Mouse (Mus musculus) c-Kit-positive CD71-positive TER-119-negative erythroid progenitor cells, embryonic 14.5 days (primary cell): ENCODE data around the gene Nek8.

Source experiments
- DNase-seq: peaks from one replicate; pipeline ENCODE4 v3.0.0-alpha.2; 2013; ENCODE audit warnings: low read depth

Nek8 gene

DNA sequence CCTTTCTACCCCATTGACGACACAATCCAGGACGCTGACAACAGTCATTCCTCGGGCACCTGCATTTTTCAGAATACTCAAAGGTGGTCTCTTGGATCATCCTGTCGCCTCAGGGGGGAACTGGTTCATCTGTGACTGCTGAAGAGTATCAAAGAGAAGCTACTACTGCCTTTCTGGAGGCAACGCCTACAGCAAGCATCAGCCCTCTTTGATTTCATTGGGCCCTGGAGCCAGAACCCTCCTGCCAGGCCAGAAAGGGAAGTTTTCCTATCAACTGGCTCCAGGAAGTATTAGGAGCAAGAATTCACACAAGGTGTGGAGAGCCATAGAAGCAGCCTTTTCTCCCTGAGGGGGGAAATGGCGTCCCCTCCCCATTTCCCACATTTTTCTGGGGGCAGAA lies 9.8 kb downstream of the Nek8 start:
- DNase-seq, result no peak

DNA sequence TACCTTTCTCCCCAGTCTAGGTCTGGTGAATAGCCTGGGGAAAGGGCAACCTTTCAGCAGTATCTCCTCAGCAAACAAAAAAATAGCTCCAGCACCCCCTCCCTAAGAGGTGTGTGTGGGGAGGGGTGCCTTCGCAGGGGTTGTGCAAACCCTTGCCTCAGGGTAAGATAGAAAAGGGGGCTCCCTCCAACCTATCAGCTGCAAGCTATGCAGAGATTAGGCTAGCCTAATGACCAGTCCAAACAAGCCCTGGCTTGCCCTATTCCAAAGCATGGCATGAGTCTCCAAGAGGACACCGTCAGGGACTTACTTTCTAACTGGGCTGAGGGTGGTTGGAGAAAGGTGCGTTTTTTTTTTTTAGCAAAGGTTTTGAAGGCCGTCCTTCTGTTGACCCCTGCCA lies 10.3 kb downstream of the Nek8 start:
- no peak for DNase-seq

DNA sequence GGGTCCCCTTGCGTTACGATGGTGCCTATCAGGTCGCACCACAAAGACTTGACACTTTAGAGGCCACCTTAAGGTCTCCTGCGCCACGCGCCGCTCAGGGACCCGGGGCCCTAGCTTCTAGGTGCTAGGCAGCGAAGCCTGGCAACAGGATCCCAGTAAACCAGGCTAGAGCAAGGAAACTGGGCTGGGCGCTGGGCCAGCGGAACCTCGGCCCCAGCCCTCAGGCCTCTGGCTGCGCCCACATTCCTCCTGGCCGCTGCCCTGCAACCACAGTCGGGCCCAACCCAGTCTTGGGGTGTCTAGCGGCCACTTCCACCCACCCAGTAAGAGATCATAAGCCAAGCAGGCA lies 10.7 kb downstream of the Nek8 start:
- no peak for DNase-seq

DNA sequence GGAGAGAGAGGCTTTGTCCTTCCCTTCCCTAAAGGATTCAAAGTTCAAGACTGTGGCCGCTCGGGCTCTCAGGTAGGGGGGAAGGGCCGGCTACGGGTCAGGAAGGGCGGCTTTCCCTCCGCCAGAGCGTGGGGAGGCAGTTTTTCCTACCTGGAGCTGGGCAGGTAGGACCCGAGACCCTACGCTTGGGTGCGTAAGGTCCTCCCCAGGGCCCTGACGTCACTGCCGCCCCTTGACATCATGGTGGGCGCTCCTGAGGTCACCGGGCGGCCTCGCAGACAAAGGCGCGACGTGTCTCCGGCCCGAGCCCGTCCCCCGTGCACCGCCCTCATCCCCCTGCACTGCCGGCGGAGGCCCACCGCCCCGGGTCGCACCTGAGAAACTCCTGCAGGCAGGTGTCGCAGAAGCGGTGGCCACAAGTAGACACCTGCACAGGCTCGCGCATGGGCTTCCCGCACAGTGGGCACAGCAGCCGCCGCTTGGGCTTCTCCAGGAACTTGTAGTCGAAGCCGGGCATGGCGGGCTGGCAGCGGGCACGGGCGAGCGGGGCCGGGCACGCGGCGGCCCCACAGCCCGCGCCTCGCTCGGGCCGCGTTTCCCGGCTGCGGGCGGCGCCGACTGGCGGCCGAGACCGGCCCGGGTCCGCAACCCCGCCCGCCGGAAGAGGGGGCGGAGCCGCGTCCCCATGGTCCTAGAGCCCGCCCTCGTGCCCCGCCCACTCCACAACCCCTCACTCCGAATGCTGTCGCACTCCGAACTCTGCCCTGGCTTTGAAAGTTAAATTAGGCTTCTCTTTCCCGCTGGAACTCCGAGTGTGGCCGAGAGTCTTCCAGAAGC lies 11.3 kb downstream of the Nek8 start, which contains the start of gene Traf4:
Gene Traf4, minus strand, starts transcription at position 666 of the 837 bp plus-strand sequence.
- peak; percentile 74 for DNase-seq

DNA sequence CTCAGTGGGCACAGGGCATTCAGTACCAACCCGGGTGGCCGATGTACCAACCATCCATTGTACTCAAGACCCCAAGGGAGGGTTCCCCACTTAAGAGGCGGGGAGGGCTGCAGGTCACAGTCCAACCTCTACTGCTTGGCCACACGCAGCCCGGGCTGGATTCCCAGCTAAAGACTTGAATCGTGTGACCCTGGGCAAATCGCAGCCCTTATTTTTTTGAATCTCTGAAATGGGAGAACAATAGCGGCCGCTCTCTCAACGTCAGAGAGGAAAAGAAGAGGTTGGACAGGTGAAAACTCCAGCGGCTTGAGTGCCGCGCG lies 11.9 kb downstream of the Nek8 start:
- DNase-seq, result no peak

DNA sequence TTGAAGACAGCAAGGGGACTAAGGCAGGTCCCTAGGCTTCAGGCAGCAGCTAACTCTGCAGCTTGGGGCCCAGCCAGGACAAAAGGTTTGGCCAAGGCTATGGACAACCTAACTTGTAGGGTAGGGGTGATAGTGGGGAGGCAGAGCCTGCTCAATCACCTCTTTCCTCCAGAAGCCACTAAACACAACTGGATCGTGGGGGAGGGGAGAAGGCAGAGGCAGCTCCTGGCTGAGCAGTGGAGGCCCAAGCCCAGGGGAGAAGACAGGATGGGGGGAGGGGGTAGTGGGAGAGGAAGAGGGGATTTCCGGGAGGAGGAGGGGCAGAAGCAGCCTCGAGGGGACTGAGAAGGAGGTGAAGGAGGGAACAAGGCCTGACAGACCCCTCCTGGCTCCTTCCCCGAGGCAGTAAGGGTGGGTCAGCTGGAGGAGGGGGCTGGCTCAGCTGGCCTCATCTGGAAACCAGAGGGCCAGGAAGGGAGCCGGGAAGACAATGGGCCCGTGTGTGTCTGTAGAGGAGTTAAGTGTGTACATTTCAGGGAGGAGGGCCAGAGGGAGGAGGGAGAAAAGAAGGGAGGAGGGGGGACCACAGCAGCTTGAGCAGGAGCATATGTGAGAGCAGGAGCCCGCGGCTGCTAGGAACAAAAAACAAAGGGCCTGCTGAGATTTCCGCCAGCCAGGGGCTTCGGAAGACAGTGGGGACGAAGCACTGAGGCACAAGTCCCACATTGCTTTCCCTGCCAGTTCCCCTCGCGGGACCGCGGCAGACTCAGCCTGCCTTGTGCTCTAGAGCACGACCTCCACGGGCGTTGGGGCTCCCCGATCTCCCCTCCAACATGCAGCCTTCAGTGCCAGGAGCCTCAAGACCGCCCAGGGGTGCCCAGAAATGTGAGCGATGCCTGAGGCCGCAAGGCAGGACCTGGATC lies 12.5 kb downstream of the Nek8 start:
- DNase-seq, result no peak

DNA sequence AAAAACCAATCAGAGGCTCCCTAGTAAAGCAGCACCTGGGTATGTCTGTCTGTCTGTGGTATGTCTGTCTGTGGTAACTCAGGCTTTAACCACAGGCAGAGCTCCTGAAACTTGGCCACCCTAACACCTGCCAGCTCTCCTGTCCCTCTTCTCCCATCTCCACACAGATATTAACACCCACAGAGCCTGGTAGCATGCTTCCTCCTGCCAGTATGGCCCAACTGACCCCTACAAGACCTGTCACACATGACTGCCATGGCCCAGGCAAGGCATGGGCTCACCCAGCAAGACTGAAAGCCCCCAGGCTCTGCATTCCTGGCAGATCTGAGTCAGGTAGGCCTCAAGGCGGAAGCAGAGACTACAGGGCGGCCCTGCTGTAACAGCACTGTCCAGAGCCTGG lies 13.4 kb downstream of the Nek8 start:
- no peak for DNase-seq

DNA sequence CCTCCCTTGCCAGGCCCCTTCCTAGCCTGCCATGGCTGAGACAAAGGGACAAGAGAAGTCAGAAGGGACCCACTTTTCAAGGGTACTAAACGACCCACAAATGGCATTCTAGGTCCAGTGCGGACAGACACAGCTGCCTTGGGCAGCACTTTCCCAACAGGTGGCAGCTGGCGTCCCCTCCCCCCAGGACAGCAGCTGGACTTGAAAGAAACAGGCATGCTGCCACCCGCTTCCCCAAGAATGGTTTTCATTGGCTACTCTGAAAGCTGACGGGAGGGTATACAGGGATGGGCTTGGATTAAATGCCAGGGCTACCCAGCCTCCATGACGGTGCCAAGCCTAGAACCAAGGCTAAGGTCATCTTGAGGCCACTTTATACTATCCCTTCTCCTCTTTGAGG lies 14.0 kb downstream of the Nek8 start:
- DNase-seq, result no peak

DNA sequence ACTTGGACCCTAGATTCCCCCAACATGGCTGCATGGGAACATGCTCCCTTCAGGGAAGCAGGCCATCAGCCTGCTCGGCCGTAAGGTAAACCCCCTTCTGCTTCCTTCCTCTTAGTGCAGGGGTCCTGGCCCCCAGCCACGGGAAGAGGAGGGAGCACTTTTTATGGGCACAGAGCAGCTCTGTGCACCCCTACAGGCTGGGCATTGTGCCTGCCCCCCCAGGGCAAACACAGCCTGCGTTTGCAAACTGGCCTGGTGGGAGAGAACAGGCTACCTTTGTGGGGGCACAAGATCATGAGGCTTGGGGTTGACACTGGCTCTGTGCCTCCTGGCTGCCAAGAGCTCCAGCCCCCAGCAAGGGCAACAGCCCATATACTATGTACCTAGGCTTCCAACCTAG lies 14.5 kb downstream of the Nek8 start:
- DNase-seq, result no peak

DNA sequence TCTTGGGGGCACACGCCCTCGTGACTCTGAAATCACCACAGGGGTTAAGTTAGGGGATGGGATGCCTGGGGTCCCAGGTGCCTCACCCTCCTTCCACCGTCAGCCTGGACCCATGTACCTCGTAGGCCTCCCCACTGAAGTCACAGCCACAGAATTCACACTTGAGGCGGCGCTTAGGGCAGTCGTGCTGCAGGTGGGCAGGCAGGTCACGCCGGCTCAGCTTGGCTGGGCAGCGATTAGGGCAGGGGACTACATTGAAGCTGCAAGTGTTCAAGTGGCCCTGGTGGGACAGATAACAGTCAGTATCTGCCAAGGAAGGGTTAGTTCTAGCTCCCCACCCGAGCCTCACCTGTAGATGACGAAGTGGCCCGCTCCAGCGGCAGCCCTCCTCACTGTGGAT lies 15.3 kb downstream of the Nek8 start:
- no peak for DNase-seq

DNA sequence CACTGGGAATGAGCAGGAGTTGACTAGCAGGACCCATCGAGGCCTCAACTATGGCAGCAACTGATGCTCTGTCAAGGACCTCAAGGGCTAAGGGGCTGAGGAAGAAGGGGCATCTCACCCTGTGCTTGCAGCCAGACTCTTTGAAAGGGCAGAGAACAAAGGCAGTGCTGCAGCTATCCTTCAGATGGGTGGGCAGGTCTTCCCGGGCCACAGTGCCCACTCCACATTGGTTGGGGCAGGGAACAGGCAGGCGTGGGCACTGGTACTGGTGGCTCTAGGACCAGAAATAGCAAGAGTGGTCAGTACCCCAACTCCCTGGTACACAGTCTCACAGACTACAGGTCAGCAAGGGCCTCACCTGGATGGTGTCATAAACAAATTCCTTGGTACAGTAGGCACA lies 15.8 kb downstream of the Nek8 start:
- DNase-seq, result no peak

DNA sequence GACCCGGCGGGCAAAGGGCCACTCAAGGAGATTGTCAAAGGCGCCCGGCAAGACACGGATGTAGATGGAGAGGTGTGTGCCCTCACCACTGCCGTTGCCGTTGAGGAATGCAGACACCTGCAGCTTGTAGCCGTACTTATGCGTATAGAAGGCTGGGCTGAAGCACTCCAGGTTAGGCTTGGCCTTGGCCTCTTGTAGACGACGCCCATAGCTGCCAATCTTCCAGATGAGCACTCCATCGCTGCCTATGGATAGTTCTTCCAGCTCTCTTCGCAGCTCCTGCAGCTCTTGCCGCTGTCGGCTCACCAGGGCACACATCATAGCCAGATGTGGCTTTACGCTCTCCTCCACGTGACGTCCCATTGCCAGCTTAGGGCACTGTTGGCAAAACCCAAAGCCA lies 16.3 kb downstream of the Nek8 start:
- DNase-seq, result no peak

DNA sequence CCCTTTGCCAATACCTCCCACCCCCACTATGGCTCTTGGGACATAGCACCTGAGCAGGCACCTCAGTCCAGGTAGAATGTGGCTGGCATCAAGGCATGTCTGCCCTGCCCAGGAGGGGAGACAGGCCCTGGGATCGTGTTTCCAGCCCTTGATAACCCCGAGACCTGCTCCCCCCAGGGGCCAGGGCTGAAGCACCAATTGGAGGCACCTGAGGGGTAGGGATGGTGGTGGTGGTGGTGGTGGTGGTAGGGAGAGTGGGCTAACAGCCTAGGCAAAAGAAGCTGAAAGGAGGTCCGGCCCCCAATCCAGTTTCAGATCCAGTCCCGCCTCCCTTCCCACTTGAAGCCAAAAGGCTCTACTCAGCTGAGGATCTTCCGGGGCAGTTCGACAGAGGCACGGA lies 16.9 kb downstream of the Nek8 start:
- DNase-seq, result no peak

DNA sequence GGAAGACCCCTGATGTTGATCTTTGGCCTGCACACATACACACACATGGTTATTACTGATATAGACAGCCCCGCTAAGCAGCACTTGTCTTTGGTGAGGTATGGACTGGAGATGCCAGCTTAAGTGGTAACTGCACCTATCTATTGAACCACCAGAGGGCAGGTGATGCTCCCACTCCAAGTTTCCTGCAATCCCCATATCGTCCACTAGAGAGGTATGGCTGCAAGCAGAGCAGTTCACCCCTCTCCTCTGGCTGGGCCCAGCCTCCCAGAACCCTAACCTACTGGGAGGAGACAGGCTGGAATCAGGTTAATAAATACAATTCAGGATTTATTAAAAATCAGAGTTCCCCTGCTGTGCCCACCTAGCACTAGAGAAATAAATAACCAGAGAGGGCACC lies 17.4 kb downstream of the Nek8 start:
- peak; percentile 86 for DNase-seq

DNA sequence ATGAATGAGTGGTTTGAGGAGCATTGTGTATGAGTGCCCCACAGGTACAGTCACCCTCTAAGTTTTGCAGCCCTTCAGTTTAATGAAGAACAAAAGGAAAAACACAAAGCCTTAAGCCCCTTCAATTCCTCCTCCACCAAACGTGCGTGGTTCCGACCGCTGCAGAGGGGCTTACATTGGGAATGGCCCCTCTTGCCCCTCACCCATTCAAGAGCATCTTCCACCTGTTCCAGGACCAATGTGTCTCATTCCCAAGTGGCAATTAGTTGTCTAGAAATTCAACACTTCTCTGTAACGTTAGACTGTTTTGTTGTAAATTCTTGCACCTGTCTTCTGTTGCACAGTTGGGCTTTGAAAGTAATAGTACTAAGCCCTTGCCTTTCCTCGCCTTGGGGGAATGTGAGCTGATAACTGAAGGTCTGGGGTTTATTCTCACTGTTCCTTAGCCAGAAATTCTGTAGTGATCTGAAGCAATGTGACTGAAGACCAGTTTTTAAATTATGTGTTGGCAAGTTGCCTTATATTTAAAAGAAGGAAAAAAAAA lies 20.2 kb downstream of the Nek8 start:
- DNase-seq, result no peak

DNA sequence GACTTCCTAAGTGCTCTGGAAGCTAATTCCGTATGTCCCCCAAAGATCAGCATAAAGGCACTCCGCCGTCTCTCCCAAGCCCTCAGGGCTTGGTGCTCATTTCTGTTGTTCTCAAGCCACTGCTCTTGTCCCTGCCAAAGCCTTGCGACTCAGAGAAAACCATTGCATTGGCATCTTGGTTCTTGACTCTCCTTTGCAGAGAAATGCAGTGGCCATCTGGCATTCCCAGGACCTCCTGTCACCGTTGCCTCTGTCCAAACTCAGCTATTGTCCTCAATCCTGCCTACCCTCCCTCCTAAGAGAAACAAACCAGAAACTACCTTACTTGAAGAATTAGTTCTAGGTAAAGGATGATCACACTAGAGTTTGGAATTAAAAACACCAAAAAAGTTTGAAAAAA lies 20.8 kb downstream of the Nek8 start:
- DNase-seq, result no peak

DNA sequence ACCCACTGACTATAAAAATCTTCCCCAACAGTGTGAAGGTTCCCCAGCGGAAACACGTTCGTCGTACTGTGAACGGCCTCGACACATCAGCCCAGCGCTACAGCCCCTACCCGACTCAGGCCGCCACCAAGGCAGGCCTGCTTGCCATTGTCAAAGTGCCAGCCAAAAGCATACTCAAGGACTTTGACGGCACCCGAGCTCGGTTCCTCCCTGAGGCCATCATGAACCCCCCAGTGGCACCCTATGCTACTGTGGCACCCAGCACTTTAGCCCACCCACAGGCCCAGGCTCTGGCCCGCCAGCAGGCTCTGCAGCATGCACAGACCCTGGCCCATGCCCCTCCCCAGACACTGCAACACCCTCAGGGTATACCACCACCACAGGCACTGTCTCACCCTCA lies 22.7 kb downstream of the Nek8 start:
- no peak for DNase-seq

DNA sequence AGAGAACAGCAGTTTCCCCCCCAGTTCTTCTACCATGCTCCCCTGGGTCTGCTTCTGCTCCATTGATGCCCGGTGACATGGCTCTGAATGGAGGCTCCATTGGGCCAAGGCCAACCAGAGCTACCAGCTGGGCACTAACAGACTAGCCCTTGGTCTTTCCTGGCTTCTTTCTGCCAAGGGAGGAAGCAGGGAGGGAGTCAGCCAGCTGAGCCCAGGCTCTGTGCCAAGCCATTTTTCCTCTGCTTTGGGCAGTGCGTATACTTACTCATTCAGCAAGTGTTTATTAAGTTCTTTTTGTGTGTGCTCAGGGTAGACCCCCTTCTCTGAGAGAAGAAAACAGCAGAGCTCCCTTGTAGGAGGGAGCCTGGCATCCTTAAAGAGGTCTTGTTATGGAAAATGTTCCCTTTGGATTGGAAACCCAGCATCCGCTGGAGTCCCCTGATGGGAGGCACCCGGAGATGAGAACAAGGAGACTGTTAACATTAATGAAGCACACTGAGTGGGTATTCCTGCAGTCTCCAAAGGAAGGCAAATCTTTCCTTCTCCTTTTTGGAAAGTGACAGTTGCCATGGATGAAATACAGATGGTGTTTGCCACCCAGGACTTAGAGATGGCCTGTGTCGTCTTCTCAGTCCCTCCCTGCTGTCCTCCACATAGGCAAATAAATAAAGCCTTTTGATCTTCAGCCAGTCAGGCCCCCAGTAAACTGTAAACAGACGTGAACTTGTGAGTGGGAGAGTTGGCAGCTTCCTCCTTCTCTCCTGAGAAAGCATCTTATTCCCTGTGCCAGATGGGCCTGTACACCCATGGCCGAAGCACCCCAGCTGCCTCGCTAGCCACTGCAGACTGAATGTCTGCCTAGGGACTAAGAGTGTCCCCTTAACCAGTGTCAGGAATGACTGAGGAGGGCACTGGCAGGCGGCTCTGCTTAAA lies 23.9 kb downstream of the Nek8 start:
- DNase-seq, result no peak

DNA sequence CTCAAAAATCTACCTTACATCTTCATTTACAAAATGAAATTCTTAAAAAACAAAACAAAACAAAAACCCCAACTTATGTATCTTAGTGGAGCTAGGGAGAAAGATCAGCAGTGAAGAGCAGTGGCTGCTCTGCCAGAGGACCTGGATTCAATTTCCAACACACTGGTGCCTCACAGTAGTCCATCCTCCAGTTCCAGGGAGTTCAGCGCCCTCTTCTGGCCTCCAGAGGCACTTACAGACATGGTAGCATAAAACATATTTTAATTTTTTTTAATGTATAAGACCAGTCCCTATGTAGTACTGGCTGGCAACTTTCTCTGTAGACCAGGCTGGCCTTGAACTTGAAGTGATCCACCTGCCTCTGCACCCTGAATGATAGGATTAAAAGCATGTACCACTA lies 25.3 kb downstream of the Nek8 start:
- peak; percentile 61 for DNase-seq

DNA sequence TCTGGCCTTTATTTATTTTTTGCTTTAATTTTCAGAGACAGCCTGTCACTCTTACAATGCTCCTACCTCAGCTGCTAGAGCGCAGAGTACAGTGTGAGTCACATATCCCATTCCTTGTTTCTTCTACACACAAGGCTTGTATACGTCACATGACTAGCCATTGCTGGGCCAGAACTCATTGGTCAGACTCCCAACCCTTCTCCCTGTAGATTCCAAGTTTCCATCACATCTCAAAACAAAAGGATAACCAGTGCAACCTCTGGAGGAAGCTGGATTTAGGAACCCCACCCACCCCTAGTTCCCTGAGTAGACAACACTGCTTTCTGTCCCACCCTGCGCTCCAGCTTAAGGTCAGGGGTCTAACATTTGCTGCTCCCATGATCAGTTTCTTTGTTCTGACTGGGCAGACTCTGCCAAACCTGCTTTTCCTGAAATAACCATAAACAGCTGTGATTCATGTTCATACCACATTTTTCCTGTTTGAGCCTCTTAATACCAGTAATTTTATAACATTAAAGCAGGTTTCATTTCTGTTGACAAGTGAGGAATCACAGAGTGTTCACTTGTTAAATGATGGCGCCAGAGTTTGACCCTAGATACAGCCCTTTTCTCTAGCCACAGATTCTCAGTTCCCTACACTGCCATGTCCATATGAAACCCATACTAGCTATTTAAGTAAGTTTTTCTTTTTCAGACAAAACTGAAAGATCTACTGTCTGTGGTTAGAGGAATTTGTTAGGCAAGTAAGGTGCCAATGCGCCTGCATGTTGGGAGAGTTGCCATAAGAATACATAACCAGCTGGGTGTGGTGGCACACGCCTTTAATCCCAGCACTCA lies 29.6 kb downstream of the Nek8 start:
- no peak for DNase-seq

DNA sequence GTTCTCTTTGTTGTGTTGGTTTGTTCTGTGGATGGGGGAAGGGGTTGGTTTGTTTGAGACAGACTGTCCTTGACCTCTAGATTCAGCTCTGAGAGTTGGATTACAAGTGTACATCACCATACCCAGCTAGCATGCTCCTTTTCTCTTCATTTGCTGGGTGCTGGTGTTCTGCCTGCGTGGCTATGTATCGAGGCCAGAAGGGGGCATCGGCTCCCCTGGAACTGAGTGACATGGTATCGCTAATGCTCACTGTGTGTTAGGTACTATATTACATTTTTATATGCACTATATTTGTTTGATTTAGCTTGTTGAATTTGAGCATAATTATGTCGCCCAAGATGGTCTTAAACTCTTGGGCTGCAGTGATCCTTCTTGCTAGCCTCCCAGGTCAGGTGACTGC lies 30.3 kb downstream of the Nek8 start:
- no peak for DNase-seq
